9 mouse cellular contexts compared by ENCODE assay signal in genomic region chr4:118216726-118217595, GRCm38 (mm10). TPM values are rescaled to one million over a fixed set of nuclear protein-coding genes. Genes with fewer than 3 reads are reported as not detected.
A peak's percentile ranks its signal among the peaks of the same experiment; 100 is the strongest.
DNase-seq lines count a peak whose midpoint lies in the region; ATAC-seq and TF ChIP-seq lines count a peak whose summit lies in the region.
"Had no signal": no experiment of that assay in that cellular context is flagged by ENCODE, and none has a peak within 500 bp of the region (broad histone marks: within the 10 kb centered on the region; RNA-seq: fewer than 3 reads in every experiment).

No protein-coding gene starts in this region.

- no peak for TF ChIP-seq POLR2A in lung, adult 2 months (IDR thresholded peaks at IDR 0.05; ENCODE audit: borderline replicate concordance, extremely low read depth, low read depth, low read length)

- H3K27me3 ChIP-seq in forebrain, embryonic 13.5 days: no peaks in the 10 kb centered on the region
- H3K27me3 ChIP-seq: heart, embryonic 15.5 days had no signal

- H3K9me3 ChIP-seq in forebrain, embryonic 13.5 days (replicated peaks): no peaks in the 10 kb centered on the region
- H3K9me3 ChIP-seq: heart, embryonic 15.5 days had no signal

- H3K4me3 ChIP-seq in forebrain, embryonic 13.5 days: no peak overlapping the region
- H3K4me3 ChIP-seq in lung, adult 2 months (replicated peaks; ENCODE audit: extremely low read depth, low read depth, low read length): no peak overlapping the region
- H3K4me3 ChIP-seq: heart, embryonic 15.5 days had no signal

- no peak overlapping the region for H3K27ac ChIP-seq in forebrain, embryonic 13.5 days
- H3K27ac ChIP-seq: heart, embryonic 15.5 days had no signal

- no peaks in the 10 kb centered on the region for H3K4me1 ChIP-seq in forebrain, embryonic 13.5 days
- no peaks in the 10 kb centered on the region for H3K4me1 ChIP-seq in lung, adult 2 months (ENCODE audit: control insufficient read depth, insufficient read depth, low read length)
- H3K4me1 ChIP-seq: heart, embryonic 15.5 days had no signal

- DNase-seq in MEL-GATA-1-ER (ENCODE audit: extremely low read depth, low read depth): peak; percentile 6
- peak; percentile 20 for DNase-seq in c-Kit-positive CD71-positive TER-119-positive erythroid progenitor cells, embryonic 14.5 days (ENCODE audit: low spot score)
- peak; percentile 67 for DNase-seq in layer of hippocampus, adult 11-12 months (ENCODE audit: low spot score)
- peak; percentile 55 for DNase-seq in lung, adult 2 months
- peak; percentile 4 for DNase-seq in retina, adult 2 months (ENCODE audit: low read depth, low spot score)

- no peak overlapping the region for H3K9ac ChIP-seq in forebrain, embryonic 13.5 days
- H3K9ac ChIP-seq: heart, embryonic 15.5 days had no signal

- no peak overlapping the region for H3K4me2 ChIP-seq in forebrain, embryonic 13.5 days
- H3K4me2 ChIP-seq: heart, embryonic 15.5 days had no signal

- 83% methylated on average over 17 of the region's 17 CpGs for WGBS in forebrain, embryonic 13.5 days
- 75% methylated on average over 17 of the region's 17 CpGs for WGBS in lung, adult 2 months

- H3K36me3 ChIP-seq in forebrain, embryonic 13.5 days (ENCODE audit: poor library complexity, severe bottlenecking): peaks cover 100% of the 10 kb centered on the region

- ATAC-seq in forebrain, embryonic 13.5 days: peak; percentile 63
- ATAC-seq in hematopoietic stem cell, adult 5-6 weeks (replicated peaks in 1 of 2; ENCODE audit: insufficient read depth in 1 of 2, low FRiP score in 2 of 2, low TSS enrichment in 1 of 2, low read depth in 1 of 2, poor library complexity in 2 of 2, severe bottlenecking in 2 of 2): peak; percentile 73 to 77
- ATAC-seq in monocyte, adult 5-6 weeks (replicated peaks; ENCODE audit: insufficient number of reproducible peaks, low FRiP score, low TSS enrichment, poor library complexity, severe bottlenecking): no peak

- peak; percentile 85 for TF ChIP-seq CTCF in lung, adult 2 months (IDR thresholded peaks at IDR 0.05; ENCODE audit: insufficient read depth, low read length)

RNA-seq across cellular contexts. Expression of gene Kdm4a, which starts 37.1 kb away (rescaled TPM):
- polyA plus RNA-seq in forebrain, embryonic 13.5 days (2015; fragmentation: Nextera tagmentation; extraction: Ambion mirVana): 57.7 and 58.7 TPM in 2 replicates
- 39.4 and 40.0 TPM in 2 replicates for total RNA-seq in hematopoietic stem cell, adult 5-6 weeks (2017)
- 25.6 and 36.0 TPM in 2 replicates for polyA plus RNA-seq in lung, adult 2 months (2012; rRNA removed)
- 43.8 to 59.4 TPM (median 48.6 TPM) in 3 replicates for total RNA-seq in monocyte, adult 5-6 weeks (2017)

Comparison
In these comparisons a context has a peak if more than half of its experiments do, and no peak if none do; other contexts are left out.
1. DNase-seq: peak in every context shown above with its lines; median percentile 67 in layer of hippocampus, adult 11-12 months; 55 in lung, adult 2 months; 20 in c-Kit-positive CD71-positive TER-119-positive erythroid progenitor cells, embryonic 14.5 days; 6 in MEL-GATA-1-ER; 4 in retina, adult 2 months.